Mouse (Mus musculus): ENCODE measurements around the gene Nxpe4. TPM values are rescaled to one million over a fixed set of nuclear protein-coding genes. Genes with fewer than 3 reads are reported as not detected.
A peak's percentile ranks its signal among the peaks of the same experiment; 100 is the strongest.
"Not testable (repeated sequence)": the region's sequence is repeated elsewhere in the genome, so short reads cannot be mapped to it uniquely, and the experiment has no call there.

The Nxpe4 gene
- 6.8 and 9.9 TPM in 2 replicates for polyA plus RNA-seq (2012; rRNA removed)

DNA sequence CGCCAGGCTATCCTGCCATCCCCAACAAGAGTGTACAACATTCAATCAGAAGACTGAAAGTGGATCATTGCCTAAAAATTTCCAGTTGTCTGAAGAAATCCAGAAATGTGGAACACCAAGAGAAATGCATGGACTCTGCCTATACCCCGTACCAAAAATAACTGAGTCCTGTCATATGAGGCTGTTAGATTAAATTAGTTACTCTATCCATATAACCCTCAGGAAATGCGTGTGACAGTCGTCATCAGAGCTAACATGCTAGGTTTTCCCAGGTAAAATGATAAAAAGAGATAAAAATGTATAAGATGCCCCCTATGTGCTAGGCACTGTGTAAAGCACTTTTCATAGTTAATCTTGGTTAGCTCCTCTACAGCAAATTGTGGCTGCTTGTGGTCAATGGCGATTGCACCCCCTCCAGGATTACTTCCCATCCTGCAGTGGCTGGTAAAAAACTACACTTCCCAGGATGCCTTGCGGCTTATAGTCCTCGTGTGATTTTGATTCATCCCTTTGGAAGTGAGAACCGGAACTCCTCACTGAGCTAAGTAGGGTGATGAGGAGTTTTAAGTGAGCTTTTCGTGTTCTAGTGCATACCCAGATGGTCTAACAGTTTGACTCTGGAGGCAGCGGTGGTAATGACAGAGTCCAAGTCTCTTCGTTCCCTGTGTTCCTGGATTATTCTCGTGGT lies at the start of gene Nxpe4:
Gene Nxpe4 (plus strand): TSS at position 519 of the 688 bp plus-strand sequence.
- DNase-seq (ENCODE audit: low read depth), result no peak

DNA sequence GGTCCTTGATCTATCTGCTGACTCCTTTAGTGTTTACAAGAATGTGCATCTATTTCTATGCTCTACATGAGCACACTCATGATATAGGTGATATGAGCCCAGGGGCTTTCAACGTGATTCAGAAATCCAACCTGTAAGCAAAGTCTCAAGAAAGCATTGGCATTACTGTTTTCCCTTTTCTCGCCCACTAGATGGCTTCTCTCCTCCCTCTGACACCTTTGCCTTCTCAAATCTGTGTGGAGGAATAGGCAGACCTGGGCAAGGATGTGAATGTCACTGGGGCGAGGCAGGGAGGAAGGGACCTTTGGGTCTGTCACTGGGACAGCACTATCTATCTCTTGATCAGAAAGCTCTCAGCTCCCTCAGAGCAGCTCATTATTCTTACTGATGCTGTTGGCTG lies 35.0 kb upstream of the Nxpe4 start:
- no peak for DNase-seq (ENCODE audit: low read depth)

DNA sequence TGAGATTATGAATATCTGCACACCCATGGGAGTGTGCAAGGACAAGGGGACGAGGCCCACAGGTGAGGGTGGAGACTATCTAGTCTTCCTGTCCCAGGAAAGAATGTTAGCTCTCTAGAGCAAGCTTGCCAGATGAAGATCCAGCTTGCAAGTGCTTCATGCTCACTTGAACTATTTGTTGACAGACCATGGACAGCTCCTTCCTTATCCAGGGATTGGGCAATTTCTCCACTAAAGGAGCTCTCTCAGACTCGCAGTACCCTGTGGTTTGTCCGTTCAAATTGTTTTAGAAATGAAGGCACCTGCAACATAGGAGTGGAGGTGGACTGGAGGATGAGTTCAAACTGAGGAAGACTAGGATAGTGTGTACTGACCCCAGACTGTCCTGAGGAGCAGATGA lies 24.3 kb upstream of the Nxpe4 start:
- no peak for DNase-seq (ENCODE audit: low read depth)

DNA sequence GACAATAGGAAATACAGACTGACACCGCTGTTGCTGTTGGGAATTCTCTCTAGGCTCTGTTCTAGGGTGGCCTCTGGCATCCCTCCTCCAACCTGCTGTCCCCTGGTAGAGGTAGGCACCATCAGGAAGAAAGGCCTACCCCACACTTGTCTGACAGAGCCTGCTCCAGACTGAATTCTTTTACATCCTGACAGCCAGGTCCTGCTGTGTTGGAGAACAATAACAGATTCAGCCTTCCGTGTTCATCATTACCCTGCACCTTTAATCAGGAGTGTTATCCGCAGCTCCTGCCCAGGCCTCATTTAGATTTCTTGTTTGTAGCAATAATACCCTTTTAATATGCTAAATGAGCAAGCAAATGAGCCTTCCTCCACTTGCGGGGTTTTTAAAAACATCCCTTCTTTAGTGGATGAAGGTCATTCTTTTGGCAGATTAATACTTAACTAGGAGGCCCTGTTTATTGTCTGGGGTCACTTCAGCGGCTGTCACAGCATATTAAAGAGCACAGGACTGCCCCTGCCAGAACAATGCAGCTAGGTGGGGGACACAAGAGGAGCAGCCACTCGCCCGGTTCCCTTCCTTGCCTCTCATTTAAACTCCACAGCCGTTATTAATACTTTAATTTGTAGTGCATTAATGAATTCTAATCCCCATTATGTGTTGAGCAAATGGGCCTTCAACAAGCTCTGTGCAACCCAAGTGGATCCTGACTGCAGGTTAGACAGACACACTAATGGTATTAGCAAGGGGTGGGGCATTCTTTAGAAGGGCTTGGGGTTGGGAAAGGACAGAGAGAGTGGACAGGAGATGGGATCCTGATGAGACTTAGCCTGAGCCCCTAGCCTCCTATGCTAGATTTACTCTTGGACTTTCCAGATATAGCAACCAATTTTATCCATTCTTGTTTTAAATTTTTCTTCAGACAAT lies 21.1 kb upstream of the Nxpe4 start:
- DNase-seq (ENCODE audit: low read depth), result no peak

DNA sequence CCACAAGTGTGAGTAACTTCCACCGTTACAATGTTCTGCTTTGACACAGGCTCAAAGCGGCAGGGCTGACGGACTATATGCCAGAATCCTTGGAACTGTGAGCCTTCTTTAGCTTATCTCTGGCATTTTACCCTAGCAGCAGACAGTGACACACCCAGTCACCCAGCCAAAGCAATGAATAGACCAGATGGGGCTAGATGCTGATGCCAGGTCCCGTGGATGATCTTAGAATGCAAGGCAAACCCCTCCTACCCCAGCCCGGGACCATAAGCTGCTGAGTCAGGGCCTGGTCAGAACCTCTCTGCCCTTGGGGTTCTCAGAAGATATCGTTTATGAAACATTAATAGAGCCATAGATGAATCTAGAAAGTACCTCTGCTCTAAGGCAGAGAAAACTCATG lies 19.2 kb upstream of the Nxpe4 start:
- no peak for DNase-seq (ENCODE audit: low read depth)

DNA sequence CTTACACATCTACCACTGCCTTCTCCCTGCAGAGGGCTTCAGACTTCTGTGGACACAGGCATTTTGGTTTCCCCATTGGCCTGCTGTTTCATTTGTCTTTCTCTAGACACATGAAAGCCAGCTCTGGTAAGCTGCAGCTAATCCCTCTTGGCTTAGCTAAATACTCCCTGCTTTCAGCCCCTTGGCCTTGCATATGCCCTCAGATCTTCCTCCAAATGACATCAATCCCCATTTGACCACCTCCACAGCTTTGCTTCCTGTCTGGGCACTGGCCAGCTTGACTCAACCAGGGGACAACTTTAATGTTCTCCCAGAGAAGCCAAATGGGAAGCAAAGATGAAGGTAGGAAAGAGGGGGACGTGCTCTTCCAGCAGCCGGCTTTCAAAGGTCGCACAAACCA lies 15.1 kb upstream of the Nxpe4 start:
- DNase-seq (ENCODE audit: low read depth), result no peak

DNA sequence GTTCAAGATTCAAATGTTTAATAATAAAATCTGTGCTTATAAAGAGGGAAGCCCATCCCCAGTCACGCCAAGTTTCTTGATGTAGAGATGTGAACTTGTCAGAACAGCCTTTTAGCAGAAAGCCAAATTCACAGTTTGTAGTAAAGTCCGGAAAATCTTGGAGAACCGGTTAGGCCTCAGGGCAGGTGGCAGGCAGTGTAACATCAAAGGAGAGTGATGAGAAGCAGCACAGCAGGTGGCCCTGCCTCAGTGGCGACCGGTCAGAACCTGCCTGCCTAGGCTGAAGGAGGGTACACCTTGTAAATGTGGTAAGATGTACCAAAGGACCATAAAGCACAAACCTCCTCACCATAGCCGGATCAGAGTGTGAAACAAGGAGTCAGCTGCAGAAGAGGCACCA lies 4.7 kb downstream of the Nxpe4 start:
- DNase-seq (ENCODE audit: low read depth), result not testable (repeated sequence)

DNA sequence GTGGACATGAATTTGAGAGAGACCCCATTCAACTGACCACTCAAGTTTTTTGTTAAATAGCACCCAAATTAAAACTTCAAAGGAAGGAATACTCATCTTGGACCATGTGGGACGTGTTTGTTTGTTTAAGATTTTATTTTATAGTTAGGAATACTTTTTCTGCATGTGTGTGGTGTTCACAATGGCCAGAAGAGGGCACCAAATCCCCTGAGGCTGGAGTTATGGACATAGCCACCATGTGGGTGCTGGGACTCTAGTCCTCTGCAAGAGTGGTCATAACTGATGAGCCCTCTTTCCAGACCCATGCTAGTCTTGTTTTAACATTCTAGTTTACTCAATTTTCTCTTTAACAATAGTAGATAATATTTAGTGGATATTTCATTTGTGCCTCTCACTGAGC lies 14.9 kb downstream of the Nxpe4 start:
- no peak for DNase-seq (ENCODE audit: low read depth)

DNA sequence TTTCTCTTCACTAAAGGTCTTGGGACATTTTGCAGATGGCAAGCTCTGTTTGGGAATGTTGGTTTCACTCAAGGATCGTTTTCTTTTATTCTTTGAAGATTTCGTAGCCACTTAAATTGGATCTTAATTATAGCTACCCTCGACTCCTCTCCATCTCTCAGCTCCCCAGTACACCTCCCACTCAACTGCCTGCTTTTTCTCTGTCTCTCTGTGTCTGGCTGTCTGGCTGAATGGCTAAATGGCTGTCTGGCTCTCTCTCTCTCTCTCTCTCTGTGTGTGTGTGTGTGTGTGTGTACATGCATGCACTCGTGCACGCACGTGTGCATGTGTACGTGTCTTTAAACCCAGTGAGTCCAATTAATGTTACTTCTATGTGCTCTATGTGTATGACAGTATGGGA lies 19.5 kb downstream of the Nxpe4 start:
- DNase-seq (ENCODE audit: low read depth), result no peak

DNA sequence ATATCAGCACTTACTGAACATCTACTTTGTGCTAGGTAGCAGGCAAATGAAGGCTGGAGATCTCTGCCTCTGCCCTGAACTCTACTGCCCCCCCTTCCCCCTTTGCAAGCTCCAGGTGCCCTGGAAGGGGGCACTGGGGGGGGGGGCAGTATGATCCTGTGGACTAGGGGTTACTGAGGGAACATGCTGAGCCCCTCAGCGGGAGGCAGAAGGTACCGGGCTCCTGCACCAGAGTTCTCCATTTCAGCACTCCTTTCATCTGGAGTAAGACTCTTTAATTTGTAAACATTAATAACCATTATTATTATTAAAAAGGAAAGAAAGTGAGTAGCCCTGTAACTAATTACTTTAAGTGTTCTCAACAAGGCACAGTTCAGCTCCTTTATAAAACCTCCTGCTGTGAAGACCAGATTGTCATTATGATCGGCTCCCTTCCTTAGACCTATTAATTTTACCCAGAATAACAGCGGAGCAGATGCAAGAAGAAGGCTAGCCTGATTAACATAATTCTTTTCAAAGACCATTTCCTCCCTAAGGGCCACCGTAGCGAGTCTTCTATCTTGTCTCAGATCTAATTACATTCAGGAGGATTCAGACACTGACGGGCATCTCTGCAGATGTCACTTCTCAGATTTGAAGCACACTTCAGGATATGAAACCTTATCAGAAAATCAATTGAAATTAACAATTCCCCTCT lies 21.0 kb downstream of the Nxpe4 start:
- no peak for DNase-seq (ENCODE audit: low read depth)

DNA sequence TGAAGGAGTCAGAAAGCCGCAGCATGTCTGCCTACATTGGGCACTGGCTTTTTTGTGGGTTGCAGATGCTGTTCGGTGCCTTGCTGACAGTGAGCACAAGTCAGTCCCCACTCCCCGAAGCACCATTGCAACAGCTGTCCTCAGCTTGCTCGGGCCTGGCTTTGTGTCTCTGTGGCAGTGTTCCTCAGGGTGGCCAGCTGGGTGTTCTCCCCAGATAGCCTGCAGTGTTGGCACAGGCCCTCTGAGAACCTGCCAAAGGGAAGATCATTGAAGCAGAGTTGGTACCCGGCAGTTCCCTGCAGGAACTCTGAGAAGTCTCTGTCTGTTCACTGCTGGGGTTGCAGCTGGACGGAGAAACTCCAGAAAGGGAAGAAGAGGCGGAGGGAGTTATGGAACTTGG lies 22.5 kb downstream of the Nxpe4 start:
- DNase-seq (ENCODE audit: low read depth), result no peak

DNA sequence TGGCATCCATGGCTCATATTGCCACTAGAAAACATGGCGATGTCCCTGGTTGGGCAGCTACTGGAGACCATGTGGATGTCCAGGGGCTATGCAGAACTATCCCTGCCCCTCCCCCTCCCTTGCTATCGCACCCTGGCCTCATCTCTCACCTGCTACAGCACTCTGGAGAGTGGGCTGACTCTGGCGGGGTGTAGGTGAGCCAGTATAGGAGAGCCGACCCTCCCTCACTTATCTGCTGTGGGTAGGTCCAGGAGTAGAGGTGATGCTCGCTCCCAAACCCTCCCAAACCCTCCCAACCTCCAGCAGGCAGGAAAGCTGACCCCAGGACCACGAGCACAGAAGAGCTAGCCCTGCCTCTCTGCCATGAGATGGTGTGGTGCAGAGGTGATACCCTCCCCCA lies 27.0 kb downstream of the Nxpe4 start:
- DNase-seq (ENCODE audit: low read depth), result no peak

DNA sequence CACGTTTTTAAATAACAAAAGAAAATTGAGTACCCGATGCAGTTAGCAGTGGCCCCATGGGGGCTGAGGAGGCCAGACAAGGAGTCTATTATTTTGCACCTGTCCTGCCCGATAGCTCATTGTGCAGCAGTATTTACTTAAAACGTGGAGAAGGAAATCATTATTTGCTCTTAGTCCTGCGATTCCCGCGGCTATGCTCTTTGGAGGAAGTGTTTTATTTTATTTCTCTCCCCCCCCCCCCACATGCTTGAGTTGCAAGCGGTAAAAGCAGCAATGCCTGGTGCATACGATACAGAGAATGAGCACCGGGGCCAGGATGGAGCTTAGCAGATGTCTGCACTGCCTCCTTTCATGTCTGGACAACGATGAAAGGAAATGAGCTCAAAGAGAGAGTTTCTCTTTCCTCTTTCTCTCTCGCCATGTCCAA lies 35.6 kb downstream of the Nxpe4 start:
- no peak for DNase-seq (ENCODE audit: low read depth)

DNA sequence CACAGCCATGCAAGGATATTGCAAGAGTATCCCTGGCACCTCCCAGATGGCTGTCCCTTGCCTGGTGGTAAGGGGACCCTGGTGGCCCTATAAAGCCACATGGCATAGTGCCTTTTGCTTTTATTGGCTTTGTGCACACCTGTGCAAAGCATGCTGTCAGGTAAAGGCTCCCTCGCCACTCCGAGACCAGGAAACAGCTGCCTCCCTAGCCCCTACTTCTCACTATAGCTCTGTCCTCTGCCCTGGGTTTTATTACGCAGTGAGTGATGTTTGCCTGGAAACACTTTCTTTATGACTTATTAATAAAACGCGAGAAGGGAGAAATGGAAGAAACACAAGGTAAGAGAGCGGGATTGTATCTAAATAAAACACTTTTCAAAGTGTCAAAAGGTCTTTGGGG lies 49.1 kb downstream of the Nxpe4 start:
- no peak for DNase-seq (ENCODE audit: low read depth)

DNA sequence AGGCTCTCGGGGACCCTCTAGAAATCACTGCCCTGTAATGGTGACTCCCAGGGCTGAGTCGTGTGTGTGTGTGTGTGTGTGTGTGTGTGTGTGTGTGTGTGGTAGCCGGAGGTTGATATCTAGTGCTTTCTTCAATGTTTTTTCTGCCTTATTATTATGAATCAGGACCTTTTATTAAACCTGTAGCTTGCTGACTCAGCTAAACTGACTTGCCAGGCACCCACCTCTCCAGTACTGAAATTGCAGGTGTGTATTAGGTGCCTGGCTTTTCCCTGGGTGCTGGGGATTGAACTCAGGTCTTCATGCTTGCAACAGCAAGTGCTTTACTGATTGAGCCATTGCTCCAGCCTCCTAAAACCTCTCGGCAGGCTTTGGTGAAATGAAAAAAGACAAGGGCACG lies 50.1 kb downstream of the Nxpe4 start:
- DNase-seq (ENCODE audit: low read depth), result no peak

DNA sequence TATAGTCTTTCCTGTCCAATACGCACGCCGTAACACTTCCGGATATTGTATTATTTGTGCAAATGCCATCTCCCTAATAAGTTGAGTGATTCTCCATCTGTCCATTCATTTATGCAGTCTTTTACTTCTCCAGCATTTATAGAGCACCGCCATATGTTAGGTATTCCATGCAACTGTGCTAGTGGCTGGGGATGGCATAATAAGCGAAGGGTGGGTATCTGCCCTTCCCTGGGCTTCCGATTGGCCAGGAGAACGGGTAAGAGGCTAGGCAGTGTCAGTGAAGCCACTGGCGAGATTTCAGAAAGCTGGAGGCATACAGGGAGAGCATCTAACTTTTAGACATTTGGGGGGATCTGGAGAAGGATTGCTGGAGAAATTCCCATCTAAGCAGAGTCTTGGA lies 52.9 kb downstream of the Nxpe4 start:
- DNase-seq (ENCODE audit: low read depth), result no peak

DNA sequence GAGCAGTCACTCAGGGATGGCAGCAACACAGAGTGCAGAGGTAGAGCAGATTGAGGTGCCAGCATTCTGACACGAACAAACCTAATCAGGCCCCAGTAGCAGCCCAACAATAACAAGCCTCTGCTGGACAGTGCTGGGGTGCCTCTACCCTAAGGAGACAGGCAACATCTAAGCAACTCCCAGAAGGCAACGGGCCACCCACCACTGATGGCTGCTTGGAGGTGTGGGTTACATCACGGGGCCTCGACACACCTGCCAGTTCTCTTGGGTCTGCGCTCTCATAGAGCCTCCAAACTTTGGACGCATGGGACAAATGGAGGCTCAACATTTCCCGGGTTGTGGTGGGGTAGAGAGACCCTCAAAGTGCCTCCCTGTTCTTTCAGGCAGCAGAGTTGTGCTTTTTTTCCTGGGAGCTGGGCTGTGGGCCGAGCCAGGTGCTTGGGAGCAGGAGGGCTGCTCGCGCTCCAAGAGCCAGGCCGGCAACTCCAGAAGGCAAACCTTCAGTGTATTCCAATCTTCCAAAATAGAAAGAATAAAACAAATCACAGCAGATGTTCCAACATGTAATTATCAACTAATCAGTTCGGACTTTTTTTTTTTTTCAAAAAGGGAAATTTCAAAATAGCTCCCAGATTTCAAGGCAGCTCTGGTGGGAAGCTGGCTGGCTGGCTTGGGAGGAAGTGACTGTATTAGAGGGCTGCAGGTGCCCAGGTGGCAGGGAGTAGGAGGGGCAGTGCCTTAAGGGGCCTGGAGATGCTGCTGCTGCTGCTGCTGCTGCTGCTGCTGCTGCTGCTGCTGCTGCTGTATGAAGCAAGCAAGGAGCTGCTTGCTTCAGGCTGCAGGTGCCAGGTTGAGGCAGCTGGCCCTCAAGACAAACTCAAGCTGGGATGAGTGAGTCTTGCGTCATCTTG lies 54.5 kb downstream of the Nxpe4 start:
- peak; percentile 12 for DNase-seq (ENCODE audit: low read depth)

DNA sequence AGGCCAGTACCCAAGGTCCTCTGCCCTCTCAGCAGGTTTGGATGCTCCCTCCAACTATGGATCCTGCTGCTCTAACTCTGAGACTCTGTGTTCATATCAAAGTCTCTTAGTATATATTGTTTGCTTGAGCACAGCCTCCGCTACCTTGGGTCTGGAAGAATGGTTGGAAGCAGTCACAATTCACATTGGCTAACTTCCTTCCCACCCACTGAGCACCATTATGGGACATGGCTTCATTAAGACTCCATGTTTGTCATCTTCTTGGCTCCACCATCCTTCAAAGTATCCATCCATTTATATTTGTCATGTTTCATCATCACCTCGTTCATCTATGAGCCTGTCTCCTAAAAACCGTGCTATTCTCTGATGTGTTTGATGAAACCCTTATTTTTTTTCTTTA lies 68.9 kb downstream of the Nxpe4 start:
- DNase-seq (ENCODE audit: low read depth), result no peak

DNA sequence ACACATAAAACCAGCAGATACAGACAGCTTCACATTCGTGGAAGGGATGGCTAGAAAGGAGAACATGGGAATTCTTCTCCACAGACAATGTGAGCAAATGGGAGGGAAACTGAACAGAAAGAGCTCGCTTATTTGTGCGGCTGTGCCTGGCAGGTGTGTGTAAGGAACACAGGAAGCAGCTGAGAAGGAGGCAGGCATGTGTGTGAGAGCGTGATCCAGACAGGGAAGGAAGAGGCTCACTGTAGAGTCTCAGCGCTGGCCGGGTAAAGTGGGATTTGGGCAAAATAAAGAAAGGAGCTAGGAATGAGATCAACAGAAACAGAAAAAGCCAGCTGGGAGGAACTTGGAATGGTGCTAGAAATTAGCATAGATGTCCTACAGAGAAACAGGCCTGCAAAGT lies 74.6 kb downstream of the Nxpe4 start:
- DNase-seq (ENCODE audit: low read depth), result no peak

DNA sequence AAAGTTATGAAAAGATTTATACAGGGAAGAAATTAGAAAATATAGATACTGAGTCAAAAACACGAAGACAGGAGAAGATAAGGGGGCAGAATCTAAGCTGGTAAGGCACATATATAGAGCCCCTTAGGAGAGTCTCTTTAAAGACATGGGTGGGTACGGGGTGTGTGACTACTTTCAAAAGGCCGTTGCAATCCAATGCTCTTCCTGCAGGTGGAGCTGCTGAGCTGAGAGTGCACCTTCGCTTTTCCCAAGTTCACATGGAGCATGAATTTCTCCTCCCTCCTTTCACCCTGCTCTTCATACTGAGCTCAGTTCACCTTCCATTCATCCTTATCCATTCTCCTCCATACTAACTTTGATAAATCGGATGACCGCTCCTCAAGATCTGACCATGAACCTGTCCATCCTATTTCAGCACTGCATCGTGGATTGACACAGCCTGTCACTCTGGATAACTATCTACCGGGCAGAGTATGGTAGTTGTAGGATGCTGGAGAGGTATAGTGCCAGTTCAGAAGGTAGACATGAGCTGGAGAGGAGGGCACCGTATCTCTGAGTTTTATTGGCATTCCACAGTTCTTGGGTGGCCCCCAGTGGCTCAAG lies 76.4 kb downstream of the Nxpe4 start:
- no peak for DNase-seq (ENCODE audit: low read depth)

DNA sequence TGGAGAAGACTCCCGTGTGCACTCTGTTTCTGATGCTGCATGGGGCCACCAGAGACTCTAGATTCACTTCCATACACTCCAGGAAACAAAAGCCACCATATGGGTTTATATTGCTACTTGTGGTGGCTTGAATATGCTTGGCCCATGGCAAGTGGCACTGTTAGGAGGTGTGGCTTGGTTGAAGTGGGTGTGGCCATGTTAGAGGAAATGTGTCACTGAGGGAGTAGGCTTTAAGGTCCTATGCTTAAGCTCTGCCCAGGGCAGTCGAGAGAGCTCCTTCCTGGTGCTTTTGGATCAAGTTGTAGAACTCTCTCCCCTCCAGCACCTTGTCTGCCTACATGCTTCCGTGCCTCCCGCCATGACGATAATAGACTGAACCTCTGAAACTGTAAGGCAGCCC lies 77.6 kb downstream of the Nxpe4 start:
- DNase-seq (ENCODE audit: low read depth), result no peak
